In the genomic region with DNA sequence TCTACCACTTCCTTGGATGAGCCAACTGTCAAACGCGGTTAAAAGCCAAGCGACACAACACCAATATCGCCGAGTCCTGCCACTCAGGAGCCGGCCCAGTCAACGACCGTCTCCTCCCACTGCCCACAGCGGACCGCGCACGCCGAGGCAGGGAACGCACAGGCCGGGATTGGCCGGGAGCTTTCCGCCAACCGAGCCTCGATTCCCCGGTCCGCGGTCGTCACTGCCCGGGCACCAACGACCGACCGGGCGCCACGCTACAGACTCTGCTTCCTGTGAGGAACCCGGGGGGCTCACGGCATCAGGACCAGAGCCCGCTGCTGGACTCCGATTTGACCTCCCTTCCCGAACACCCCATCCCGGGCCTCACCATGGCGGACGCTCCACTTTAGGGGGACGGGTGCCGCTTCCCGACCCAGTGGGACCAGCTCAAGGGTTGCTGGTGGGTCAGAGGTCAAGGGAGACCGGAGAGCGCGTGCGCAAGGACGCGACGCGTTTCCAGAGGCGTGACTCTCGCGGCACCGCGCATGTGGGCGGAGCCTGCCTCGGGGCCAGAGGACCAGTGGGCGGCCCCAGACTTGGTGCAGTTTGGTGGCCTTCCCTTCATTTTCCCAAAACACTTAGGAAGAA, we compare ENCODE assay signal across 8 mouse cellular contexts. TPM values are rescaled to one million over a fixed set of nuclear protein-coding genes. Genes with fewer than 3 reads are reported as not detected.
DNase-seq lines count a peak whose midpoint lies in the region; ATAC-seq and TF ChIP-seq lines count a peak whose summit lies in the region.

A gene (minus strand): TSS at position 508 of the 630 bp plus-strand sequence.

- H3K9me3 ChIP-seq in ES-E14 (ENCODE audit: control insufficient read depth, insufficient read depth, low read depth, low read length): no peaks in the 10 kb centered on the region
- no peaks in the 10 kb centered on the region for H3K9me3 ChIP-seq in forebrain, postnatal 0 days (ENCODE audit: low read length)
- no peaks in the 10 kb centered on the region for H3K9me3 ChIP-seq in lung, embryonic 15.5 days

- peak within 1 kb of the TSS; percentile 69 to 78 for H3K4me3 ChIP-seq in ES-E14 (ENCODE audit: insufficient read depth in 1 of 2, low read depth in 1 of 2, low read length in 2 of 2, poor library complexity in 1 of 2, severe bottlenecking in 1 of 2)
- H3K4me3 ChIP-seq in forebrain, postnatal 0 days (ENCODE audit: low read depth, low read length): peak within 1 kb of the TSS; percentile 52
- H3K4me3 ChIP-seq in lung, embryonic 15.5 days: peak within 1 kb of the TSS; percentile 83

- H3K27me3 ChIP-seq in forebrain, postnatal 0 days (ENCODE audit: insufficient read depth, low read length): no peaks in the 10 kb centered on the region
- H3K27me3 ChIP-seq in lung, embryonic 15.5 days: no peaks in the 10 kb centered on the region

- peak within 1 kb of the TSS; percentile 78 for H3K9ac ChIP-seq in ES-E14 (ENCODE audit: insufficient read depth, low read depth, low read length, poor library complexity, severe bottlenecking)
- H3K9ac ChIP-seq in forebrain, postnatal 0 days: peak within 1 kb of the TSS; percentile 75
- H3K9ac ChIP-seq in lung, embryonic 15.5 days: peak within 1 kb of the TSS; percentile 83

- DNase-seq in ES-E14 (ENCODE audit: low read depth, low spot score): peak; percentile 88
- DNase-seq in cerebellum, adult 11-12 months: peak; percentile 92
- DNase-seq in forebrain, postnatal 0 days: peak; percentile 95
- peak; percentile 94 for DNase-seq in heart, postnatal 4 days
- DNase-seq in layer of hippocampus, adult 8-10 months (ENCODE audit: low spot score in 2 of 2): peak; percentile 90
- peak; percentile 85 for DNase-seq in ovary, adult 18-20 months (ENCODE audit: low spot score)
- peak; percentile 89 for DNase-seq in thymus, postnatal 0 days (ENCODE audit: low spot score)

- in situ Hi-C loops in ES-E14 (cut with MboI; ENCODE audit: low sequenced_read_pairs in 2 of 2, unreplicated experiment in 2 of 2): no loop called here

- peak within 1 kb of the TSS; percentile 50; the same call in 1 of the 2 replicates for H3K27ac ChIP-seq in ES-E14 (ENCODE audit: insufficient read depth, low read depth, low read length, poor library complexity, severe bottlenecking)
- H3K27ac ChIP-seq in forebrain, postnatal 0 days (ENCODE audit: low read depth, low read length): peak within 1 kb of the TSS; percentile 79
- H3K27ac ChIP-seq in lung, embryonic 15.5 days: peak within 1 kb of the TSS; percentile 89

- peaks cover 3 to 9% of the 10 kb centered on the region in 2 experiments; a peak in 3 of 4 replicates for H3K4me1 ChIP-seq in ES-E14 (ENCODE audit: control insufficient read depth in 2 of 2, insufficient read depth in 2 of 2, low read length in 2 of 2, poor library complexity in 1 of 2)
- H3K4me1 ChIP-seq in forebrain, postnatal 0 days (ENCODE audit: insufficient read depth): peaks cover 13% of the 10 kb centered on the region
- H3K4me1 ChIP-seq in lung, embryonic 15.5 days: peaks cover 17% of the 10 kb centered on the region

- ATAC-seq in forebrain, postnatal 0 days: peak; percentile 92
- ATAC-seq in lung, embryonic 15.5 days (ENCODE audit: borderline replicate concordance, extremely low read depth, low FRiP score, low TSS enrichment): peak; percentile 89

- peak within 1 kb of the TSS; percentile 59 for H3K4me2 ChIP-seq in forebrain, postnatal 0 days (ENCODE audit: low read depth)
- peak within 1 kb of the TSS; percentile 77 for H3K4me2 ChIP-seq in lung, embryonic 15.5 days

- no peak for TF ChIP-seq CTCF in forebrain, postnatal 0 days (IDR thresholded peaks at IDR 0.05; ENCODE audit: low read depth)

- under 1% methylated on average over 56 of the region's 56 CpGs for WGBS in forebrain, postnatal 0 days
- WGBS in lung, embryonic 15.5 days: under 1% methylated on average over 56 of the region's 56 CpGs

- no peaks in the 10 kb centered on the region; the same call in 1 of the 2 replicates for H3K36me3 ChIP-seq in ES-E14 (ENCODE audit: control insufficient read depth, insufficient read depth, low read length, poor library complexity, severe bottlenecking)
- peaks cover 33% of the 10 kb centered on the region for H3K36me3 ChIP-seq in forebrain, postnatal 0 days (ENCODE audit: insufficient read depth)
- no peaks in the 10 kb centered on the region for H3K36me3 ChIP-seq in lung, embryonic 15.5 days

TF ChIP-seq in ES-E14, 5 proteins besides CTCF, POLR2A, EP300 and RAD21:
- TF ChIP-seq HCFC1 (IDR thresholded peaks at IDR 0.05; ENCODE audit: borderline replicate concordance, insufficient read depth, low read length): peak; percentile 42; the same call in 1 of the 2 replicates
- TF ChIP-seq CHD2 (IDR thresholded peaks at IDR 0.05; ENCODE audit: low read depth, low read length): peak; percentile 86
- TF ChIP-seq MAFK (IDR thresholded peaks at IDR 0.05; ENCODE audit: insufficient read depth, low read depth, low read length): no peak
- TF ChIP-seq ZNF384 (IDR thresholded peaks at IDR 0.05; ENCODE audit: low read depth, low read length): no peak

RNA-seq across cellular contexts. Expression of the gene that starts here (rescaled TPM):
- 127 and 131 TPM in 2 replicates for total RNA-seq in ES-E14 (2012; rRNA removed)
- total RNA-seq in forebrain, postnatal 0 days (2014; rRNA removed): 52.2 and 54.5 TPM in 2 replicates
- 138 and 161 TPM in 2 replicates for polyA plus RNA-seq in forebrain, postnatal 0 days (2015; fragmentation: Nextera tagmentation; extraction: Ambion mirVana)
- 10 to 100 TPM; 89.5 to 92.6 TPM for total RNA-seq in heart, postnatal 4 days (2021)
- total RNA-seq in layer of hippocampus, adult 8-10 months (2022): 100 to 1,000 TPM in 1 of 4 experiments, 10 to 100 TPM in 3; 81.5 to 100 (median 89.5) TPM
- 93.8 and 94.6 TPM in 2 replicates for polyA plus RNA-seq in lung, embryonic 15.5 days (2015; fragmentation: Nextera tagmentation; extraction: Ambion mirVana)
- 147 and 155 TPM in 2 replicates for polyA plus RNA-seq in thymus, postnatal 0 days (2015; fragmentation: Nextera tagmentation; extraction: Ambion mirVana)

Comparison
In these comparisons a context has a peak if more than half of its experiments do, and no peak if none do; other contexts are left out.
1. Peak in every context shown above with its lines: DNase-seq, ATAC-seq, H3K4me3 ChIP-seq and H3K27ac ChIP-seq.